In the genomic region with DNA sequence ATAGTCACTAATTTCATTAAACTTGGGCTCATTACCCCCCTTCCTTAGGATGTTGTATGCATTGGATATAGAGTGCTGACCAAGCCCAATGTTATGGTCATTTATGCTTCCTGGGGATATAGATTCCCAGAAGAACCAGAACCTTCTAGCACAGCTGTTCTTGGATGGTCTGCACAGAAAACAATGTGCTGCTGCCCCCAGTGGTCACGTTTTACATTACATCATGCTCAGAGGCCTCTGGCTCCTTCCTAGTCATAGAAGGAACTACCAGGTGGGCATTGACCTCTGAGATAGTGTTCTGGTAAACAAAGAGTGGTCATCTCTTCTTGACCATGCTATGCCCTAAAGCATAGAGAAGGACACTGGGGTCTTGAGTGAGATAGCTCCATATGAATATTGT, we compare ENCODE assay signal across 8 mouse cellular contexts.
A peak's percentile ranks its signal among the peaks of the same experiment; 100 is the strongest.
DNase-seq lines count a peak whose midpoint lies in the region; ATAC-seq and TF ChIP-seq lines count a peak whose summit lies in the region.

No protein-coding gene starts in this region.

- TF ChIP-seq POLR2A in cortical plate, adult 2 months (IDR thresholded peaks at IDR 0.05; ENCODE audit: extremely low read depth, insufficient read depth, low read length): no peak

- TF ChIP-seq CTCF in heart, postnatal 0 days (IDR thresholded peaks at IDR 0.05; ENCODE audit: low read depth): peak; percentile 39
- TF ChIP-seq CTCF in cortical plate, adult 2 months (IDR thresholded peaks at IDR 0.05; ENCODE audit: extremely low read depth, insufficient read depth, low read length): peak; percentile 37; the same call in 1 of the 2 replicates

- no peaks in the 10 kb centered on the region for H3K4me1 ChIP-seq in heart, postnatal 0 days (ENCODE audit: control insufficient read depth, insufficient read depth)
- H3K4me1 ChIP-seq in heart, embryonic 10.5 days: no peaks in the 10 kb centered on the region
- no peaks in the 10 kb centered on the region for H3K4me1 ChIP-seq in cortical plate, adult 2 months (ENCODE audit: control insufficient read depth, insufficient read depth, low read length)
- H3K4me1 ChIP-seq in hindbrain, embryonic 12.5 days: no peaks in the 10 kb centered on the region

- no peaks in the 10 kb centered on the region for H3K36me3 ChIP-seq in heart, postnatal 0 days (replicated peaks; ENCODE audit: control insufficient read depth, insufficient read depth, low read length)
- no peaks in the 10 kb centered on the region for H3K36me3 ChIP-seq in heart, embryonic 10.5 days
- H3K36me3 ChIP-seq in hindbrain, embryonic 12.5 days: no peaks in the 10 kb centered on the region

- H3K27me3 ChIP-seq in heart, postnatal 0 days (ENCODE audit: control insufficient read depth, insufficient read depth, low read length): no peaks in the 10 kb centered on the region
- no peaks in the 10 kb centered on the region for H3K27me3 ChIP-seq in heart, embryonic 10.5 days (ENCODE audit: insufficient read depth, poor library complexity, severe bottlenecking)
- H3K27me3 ChIP-seq in hindbrain, embryonic 12.5 days: no peaks in the 10 kb centered on the region

- no peak overlapping the region for H3K27ac ChIP-seq in heart, postnatal 0 days (ENCODE audit: low read depth)
- H3K27ac ChIP-seq in heart, embryonic 10.5 days: no peak overlapping the region
- no peak overlapping the region for H3K27ac ChIP-seq in cortical plate, adult 2 months (ENCODE audit: insufficient read depth, low read length)
- H3K27ac ChIP-seq in hindbrain, embryonic 12.5 days: no peak overlapping the region

- no peak for TF ChIP-seq EP300 in heart, postnatal 0 days (IDR thresholded peaks at IDR 0.05; ENCODE audit: low read depth)

- DNase-seq in heart, postnatal 0 days (ENCODE audit: low spot score): no peak
- DNase-seq in heart, embryonic 10.5 days (ENCODE audit: low spot score): no peak
- peak; percentile 6 to 17 for DNase-seq in right cerebral cortex, adult 2 months (ENCODE audit: low spot score in 2 of 2)
- no peak for DNase-seq in right cerebral cortex, postnatal 36 days (ENCODE audit: low spot score in 2 of 2)
- peak; percentile 51 for DNase-seq in retina, embryonic 14.5 days (ENCODE audit: low spot score)

- H3K9ac ChIP-seq in heart, postnatal 0 days (replicated peaks; ENCODE audit: low read depth, low read length): no peak overlapping the region
- H3K9ac ChIP-seq in hindbrain, embryonic 12.5 days: no peak overlapping the region

- ATAC-seq in heart, postnatal 0 days (ENCODE audit: insufficient read depth, low read depth): no peak
- no peak for ATAC-seq in inflammation-experienced regulatory T-cells, adult 6 months
- ATAC-seq in hindbrain, embryonic 12.5 days (ENCODE audit: low FRiP score): no peak

- H3K4me3 ChIP-seq in heart, postnatal 0 days (ENCODE audit: low read depth, low read length): no peak overlapping the region
- H3K4me3 ChIP-seq in heart, embryonic 10.5 days: no peak overlapping the region
- H3K4me3 ChIP-seq in cortical plate, adult 2 months (ENCODE audit: insufficient read depth, low read length): no peak overlapping the region
- H3K4me3 ChIP-seq in hindbrain, embryonic 12.5 days: no peak overlapping the region

- H3K4me2 ChIP-seq in heart, postnatal 0 days (ENCODE audit: low read depth, low read length): no peak overlapping the region
- no peak overlapping the region for H3K4me2 ChIP-seq in hindbrain, embryonic 12.5 days (replicated peaks)

- 4% methylated on average over 1 of the region's 1 CpGs for WGBS in heart, postnatal 0 days
- 0% methylated on average over 1 of the region's 1 CpGs for whole genome bisulfite sequencing in heart, embryonic 10.5 days
- 0% methylated on average over 1 of the region's 1 CpGs for WGBS in hindbrain, embryonic 12.5 days

- H3K9me3 ChIP-seq in heart, postnatal 0 days (replicated peaks; ENCODE audit: control insufficient read depth, low read length): no peaks in the 10 kb centered on the region
- H3K9me3 ChIP-seq in heart, embryonic 10.5 days: no peaks in the 10 kb centered on the region
- H3K9me3 ChIP-seq in hindbrain, embryonic 12.5 days (replicated peaks): no peaks in the 10 kb centered on the region

Comparison
In these comparisons a context has a peak if more than half of its experiments do, and no peak if none do; other contexts are left out.
1. DNase-seq: peak in right cerebral cortex, adult 2 months (2 of 2) and retina, embryonic 14.5 days (single experiment); none in heart, postnatal 0 days (single experiment), heart, embryonic 10.5 days (single experiment) and right cerebral cortex, postnatal 36 days (0 of 2).